Mouse (Mus musculus) ES-E14 (cell line): ENCODE results near the gene Selplg.

Experiments used
- CHD2 ChIP-seq: IDR thresholded peaks from 2 replicates; pipeline ENCODE4 v1.6.1; 2014; ENCODE audit warnings: mild to moderate bottlenecking, low read depth, low read length, inconsistent platforms
- HCFC1 ChIP-seq: IDR thresholded peaks from 2 replicates; pipeline ENCODE4 v1.6.1; 2012; ENCODE audit warnings: low read length, inconsistent platforms, borderline replicate concordance; ENCODE audit not compliant: insufficient read depth
- MAFK ChIP-seq: IDR thresholded peaks from 2 replicates; pipeline ENCODE4 v1.6.1; 2014; ENCODE audit warnings: mild to moderate bottlenecking, low read depth, low read length, inconsistent platforms; ENCODE audit not compliant: insufficient read depth

DNA sequence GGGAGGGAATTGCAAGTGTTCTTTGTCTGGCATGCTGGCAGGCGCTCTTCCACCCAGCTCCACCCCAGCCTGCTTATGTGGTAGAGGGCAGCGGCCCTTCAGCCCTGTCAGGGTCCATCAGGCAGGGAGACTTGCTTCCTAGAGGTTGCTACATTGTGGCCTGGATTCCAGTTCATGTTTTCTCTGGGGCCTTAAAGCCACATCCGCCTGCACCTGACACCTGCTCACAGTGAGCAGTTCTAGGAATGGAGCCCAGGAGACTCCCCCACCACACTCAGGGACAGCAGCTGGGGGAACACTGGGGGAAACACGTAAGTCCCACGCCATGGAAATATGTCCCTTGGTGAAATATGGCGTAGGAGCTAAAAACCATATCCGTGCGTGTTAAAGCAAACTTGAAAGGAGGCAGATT, at the start of gene Selplg:
- TF ChIP-seq HCFC1 (no peak), CHD2 (no peak), MAFK (no peak)
